Mouse (Mus musculus) liver, postnatal 0 days (tissue): ENCODE results near the gene Abi2.
A peak's percentile ranks its signal among the peaks of the same experiment; 100 is the strongest.

Experiments used
- CTCF ChIP-seq: sonication (generic); IDR thresholded peaks from 2 replicates; pipeline ENCODE4 v1.5.1; 2016; ENCODE audit warnings: antibody characterized with exemption, low read depth
- EP300 ChIP-seq: IDR thresholded peaks from 2 replicates; pipeline ENCODE4 v1.6.1; 2016; ENCODE audit warnings: antibody characterized with exemption, low read depth, mild to moderate bottlenecking

GRCm38 (mm10) chr1:60404848-60405247 is 4.6 kb upstream of the Abi2 start:
- 0 out of 2 replicates have a peak, but pooled peaks have one; percentile 18 for TF ChIP-seq CTCF
- TF ChIP-seq EP300: no peak
